27 mouse cellular contexts compared by ENCODE assay signal in the genomic region with DNA sequence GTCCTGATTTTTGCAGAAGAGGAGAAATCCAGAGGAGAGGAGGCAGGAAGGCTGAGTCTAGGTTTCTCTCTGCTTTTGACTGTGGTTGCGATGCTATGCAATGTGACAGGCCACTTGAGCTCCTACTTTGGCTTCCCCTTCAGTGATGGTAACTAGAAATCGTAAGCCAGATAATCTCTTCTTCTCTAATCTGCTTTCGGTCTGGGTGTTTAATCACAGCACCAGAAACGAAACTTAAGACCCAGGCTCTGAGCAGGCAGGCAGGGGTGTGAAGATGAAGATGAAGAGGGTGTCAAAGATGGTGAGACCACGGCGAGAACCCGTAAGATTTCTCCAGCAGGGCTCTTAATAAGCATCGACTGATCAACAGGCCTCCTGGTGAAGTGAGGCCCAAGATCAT. TPM values are rescaled to one million over a fixed set of nuclear protein-coding genes. Genes with fewer than 3 reads are reported as not detected.
DNase-seq lines count a peak whose midpoint lies in the region; ATAC-seq and TF ChIP-seq lines count a peak whose summit lies in the region.
"Had no signal": no experiment of that assay in that cellular context is flagged by ENCODE, and none has a peak within 500 bp of the region (broad histone marks: within the 10 kb centered on the region; RNA-seq: fewer than 3 reads in every experiment).

No protein-coding gene starts in this region.

- H3K36me3 ChIP-seq in liver, postnatal 0 days (replicated peaks; ENCODE audit: insufficient read depth, low read length): peaks cover 18% of the 10 kb centered on the region
- H3K36me3 ChIP-seq in liver, embryonic 11.5 days (ENCODE audit: control insufficient read depth, insufficient read depth, low read length): no peaks in the 10 kb centered on the region
- H3K36me3 ChIP-seq in CH12.LX (replicated peaks in 1 of 2; ENCODE audit: control insufficient read depth in 1 of 2, insufficient read depth in 1 of 2, low read length in 1 of 2): peaks cover 21 to 49% of the 10 kb centered on the region in 2 experiments
- peaks cover 13% of the 10 kb centered on the region; the same call in 1 of the 2 replicates for H3K36me3 ChIP-seq in macrophage (ENCODE audit: inconsistent target)
- H3K36me3 ChIP-seq in small intestine, adult 2 months (ENCODE audit: control insufficient read depth, insufficient read depth, low read length): no peaks in the 10 kb centered on the region
- H3K36me3 ChIP-seq: embryonic facial prominence, embryonic 10.5 days; embryonic facial prominence, embryonic 13.5 days; forebrain, embryonic 12.5 days; forebrain, embryonic 15.5 days; heart, embryonic 12.5 days; heart, embryonic 15.5 days; hindbrain, embryonic 10.5 days; hindbrain, embryonic 13.5 days had no signal

- H3K27me3 ChIP-seq in liver, postnatal 0 days (ENCODE audit: insufficient read depth, low read length): no peaks in the 10 kb centered on the region
- H3K27me3 ChIP-seq in liver, embryonic 11.5 days (replicated peaks; ENCODE audit: control insufficient read depth, insufficient read depth, low read length): no peaks in the 10 kb centered on the region; the same call in 1 of the 2 replicates
- no peaks in the 10 kb centered on the region for H3K27me3 ChIP-seq in CH12.LX (replicated peaks)
- no peaks in the 10 kb centered on the region for H3K27me3 ChIP-seq in small intestine, adult 2 months (ENCODE audit: control insufficient read depth, insufficient read depth, low read length)
- H3K27me3 ChIP-seq: embryonic facial prominence, embryonic 13.5 days; forebrain, embryonic 12.5 days; forebrain, embryonic 15.5 days; heart, embryonic 12.5 days; heart, embryonic 15.5 days; hindbrain, embryonic 13.5 days had no signal

- in situ Hi-C loops in CH12.LX (cut with MboI; ENCODE audit: low pct_ligation_motif_present, low pct_unique_long_range_greater_than_20kb, low sequenced_read_pairs): loop anchor here (5.0 kb wide), 1 partner anchor 39 kb away; no protein-coding TSS in a partner anchor

- dilution Hi-C loops in CH12.LX (cut with MboI; ENCODE audit: extremely low pct_ligation_motif_present, extremely low pct_unique_long_range_greater_than_20kb, low sequenced_read_pairs): no loop called here

- no peak for TF ChIP-seq RAD21 in CH12.LX (IDR thresholded peaks at IDR 0.05; ENCODE audit: low read depth, low read length)

- no peak for TF ChIP-seq POLR2A in CH12.LX (IDR thresholded peaks at IDR 0.05; ENCODE audit: low read depth, low read length)
- TF ChIP-seq POLR2A in small intestine, adult 2 months (IDR thresholded peaks at IDR 0.05; ENCODE audit: low read depth, low read length): no peak

- H3K27ac ChIP-seq in liver, postnatal 0 days (ENCODE audit: low read depth): peak overlapping the region; percentile 63; the same call in 1 of the 2 replicates
- H3K27ac ChIP-seq in liver, embryonic 11.5 days (ENCODE audit: low read depth, low read length): no peak overlapping the region
- peak overlapping the region; percentile 89 for H3K27ac ChIP-seq in CH12.LX (ENCODE audit: insufficient read depth, low read depth)
- H3K27ac ChIP-seq in macrophage: peak overlapping the region; percentile 98
- peak overlapping the region; percentile 38 for H3K27ac ChIP-seq in small intestine, adult 2 months (ENCODE audit: insufficient read depth, low read depth, low read length)
- H3K27ac ChIP-seq: embryonic facial prominence, embryonic 10.5 days; embryonic facial prominence, embryonic 13.5 days; forebrain, embryonic 12.5 days; forebrain, embryonic 15.5 days; heart, embryonic 15.5 days; hindbrain, embryonic 10.5 days; hindbrain, embryonic 13.5 days had no signal

- H3K9me3 ChIP-seq in liver, postnatal 0 days (ENCODE audit: low read length): no peaks in the 10 kb centered on the region
- no peaks in the 10 kb centered on the region for H3K9me3 ChIP-seq in liver, embryonic 11.5 days (ENCODE audit: control insufficient read depth, low read length)
- peaks cover 9% of the 10 kb centered on the region for H3K9me3 ChIP-seq in CH12.LX (replicated peaks; ENCODE audit: low read length)
- H3K9me3 ChIP-seq: embryonic facial prominence, embryonic 10.5 days; embryonic facial prominence, embryonic 13.5 days; forebrain, embryonic 12.5 days; forebrain, embryonic 15.5 days; heart, embryonic 15.5 days had no signal

- no peak overlapping the region for H3K4me3 ChIP-seq in liver, postnatal 0 days (ENCODE audit: low read depth, low read length)
- H3K4me3 ChIP-seq in liver, embryonic 11.5 days (ENCODE audit: low read depth, low read length): no peak overlapping the region
- H3K4me3 ChIP-seq in CH12.LX (replicated peaks in 1 of 3; ENCODE audit: low read depth in 2 of 3, low read length in 2 of 3, poor library complexity in 1 of 3): peak overlapping the region in 1 of 3 experiments; percentile 66
- H3K4me3 ChIP-seq in macrophage (ENCODE audit: inconsistent target): no peak overlapping the region
- no peak overlapping the region for H3K4me3 ChIP-seq in small intestine, adult 2 months (ENCODE audit: low read depth, low read length)
- H3K4me3 ChIP-seq: embryonic facial prominence, embryonic 10.5 days; embryonic facial prominence, embryonic 13.5 days; erythroblast, embryonic 14.5 days; forebrain, embryonic 12.5 days; forebrain, embryonic 15.5 days; heart, embryonic 12.5 days; heart, embryonic 15.5 days; hindbrain, embryonic 10.5 days; hindbrain, embryonic 13.5 days had no signal

- H3K79me2 ChIP-seq in CH12.LX (replicated peaks; ENCODE audit: control insufficient read depth, extremely low read depth, insufficient read depth, poor library complexity, severe bottlenecking): peaks cover 24% of the 10 kb centered on the region
- H3K79me2 ChIP-seq in macrophage (ENCODE audit: inconsistent target): peaks cover 95% of the 10 kb centered on the region

- no peak for DNase-seq in liver, postnatal 0 days
- DNase-seq in liver, embryonic 11.5 days (ENCODE audit: low spot score): no peak
- DNase-seq in CH12.LX (ENCODE audit: extremely low read depth): no peak
- no peak for DNase-seq in left cerebral cortex, adult 8-10 months (ENCODE audit: low spot score in 2 of 2)
- no peak for DNase-seq in B cell, adult 2 months
- DNase-seq: adrenal gland, postnatal 10 days; adrenal gland, postnatal 36 days; cerebellum, adult 11-12 months; cerebellum, adult 8-10 months; cerebellum, postnatal 10 days; cerebellum, postnatal 36 days; embryo, embryonic 11 days; gastrocnemius, postnatal 25 days; heart, postnatal 36 days had no signal

- no peak for TF ChIP-seq CTCF in liver, postnatal 0 days (IDR thresholded peaks at IDR 0.05; ENCODE audit: low read depth)
- no peak for TF ChIP-seq CTCF in CH12.LX (conservative IDR thresholded peaks at IDR 0.05 in 1 of 2, IDR thresholded peaks at IDR 0.05 in 1 of 2; ENCODE audit: low read depth in 2 of 2, low read length in 2 of 2)
- no peak for TF ChIP-seq CTCF in small intestine, adult 2 months (IDR thresholded peaks at IDR 0.05; ENCODE audit: extremely low read depth, insufficient read length, insufficient replicate concordance, low read depth, low read length)

- 73% methylated on average over 8 of the region's 8 CpGs for WGBS in liver, postnatal 0 days (ENCODE audit: insufficient replicate concordance)
- 67% methylated on average over 8 of the region's 8 CpGs for WGBS in liver, embryonic 11.5 days
- 72% methylated on average over 8 of the region's 8 CpGs for WGBS in macrophage (ENCODE audit: missing documents)
- WGBS in small intestine, adult 2 months: 84% methylated on average over 8 of the region's 8 CpGs

- no peak for ATAC-seq in liver, postnatal 0 days
- ATAC-seq in liver, embryonic 11.5 days (replicated peaks; ENCODE audit: low FRiP score): no peak
- ATAC-seq in activated CD4-positive, CD25-positive, alpha-beta regulatory T cell, adult 4 months: no peak
- ATAC-seq: forebrain, embryonic 15.5 days; hindbrain, embryonic 16.5 days had no signal

- no peak overlapping the region for H3K4me2 ChIP-seq in liver, postnatal 0 days (ENCODE audit: low read depth, low read length)
- H3K4me2 ChIP-seq in liver, embryonic 11.5 days: no peak overlapping the region
- peak overlapping the region; percentile 94 for H3K4me2 ChIP-seq in CH12.LX (ENCODE audit: insufficient read depth, low read depth, poor library complexity, severe bottlenecking)
- H3K4me2 ChIP-seq: embryonic facial prominence, embryonic 13.5 days; forebrain, embryonic 12.5 days; forebrain, embryonic 15.5 days; heart, embryonic 12.5 days; heart, embryonic 15.5 days; hindbrain, embryonic 13.5 days had no signal

- peaks cover 21% of the 10 kb centered on the region for H3K4me1 ChIP-seq in liver, postnatal 0 days (ENCODE audit: insufficient read depth)
- H3K4me1 ChIP-seq in liver, embryonic 11.5 days (replicated peaks; ENCODE audit: control insufficient read depth, insufficient read depth, low read length): no peaks in the 10 kb centered on the region
- peaks cover 28 to 70% of the 10 kb centered on the region in 2 experiments for H3K4me1 ChIP-seq in CH12.LX (ENCODE audit: control insufficient read depth in 1 of 2, insufficient read depth in 2 of 2)
- peaks cover 5% of the 10 kb centered on the region for H3K4me1 ChIP-seq in small intestine, adult 2 months (ENCODE audit: control insufficient read depth, insufficient read depth, insufficient read length, low read length)
- H3K4me1 ChIP-seq: embryonic facial prominence, embryonic 13.5 days; forebrain, embryonic 12.5 days; forebrain, embryonic 15.5 days; heart, embryonic 12.5 days; heart, embryonic 15.5 days; hindbrain, embryonic 13.5 days had no signal

- H3K9ac ChIP-seq in liver, postnatal 0 days (replicated peaks): no peak overlapping the region
- no peak overlapping the region for H3K9ac ChIP-seq in liver, embryonic 11.5 days (ENCODE audit: low read depth, low read length)
- peak overlapping the region; percentile 71 for H3K9ac ChIP-seq in CH12.LX (ENCODE audit: insufficient read depth, low read depth)
- H3K9ac ChIP-seq: embryonic facial prominence, embryonic 13.5 days; forebrain, embryonic 12.5 days; forebrain, embryonic 15.5 days; heart, embryonic 12.5 days; heart, embryonic 15.5 days; hindbrain, embryonic 13.5 days had no signal

- no peak for TF ChIP-seq EP300 in liver, postnatal 0 days (IDR thresholded peaks at IDR 0.05; ENCODE audit: low read depth)
- no peak for TF ChIP-seq EP300 in CH12.LX (IDR thresholded peaks at IDR 0.05; ENCODE audit: low read length)

RNA-seq across cellular contexts. Expression of a gene that starts 51.9 kb away (rescaled TPM):
- 17.1 and 21.8 TPM in 2 replicates for polyA plus RNA-seq in liver, postnatal 0 days (2015; fragmentation: Nextera tagmentation; extraction: Ambion mirVana)
- polyA plus RNA-seq in liver, embryonic 11.5 days (2014; fragmentation: Nextera tagmentation; extraction: Ambion mirVana): 5.4 and 5.6 TPM in 2 replicates
- 34.3 and 37.4 TPM in 2 replicates for total RNA-seq in CH12.LX (2012; rRNA removed)
- 25.1 and 26.7 TPM in 2 replicates for total RNA-seq in CH12.LX (2014; rRNA removed)
- polyA plus RNA-seq in CH12.LX (2012; ENCODE audit: insufficient read length, low read depth): 98.6 and 106 TPM in 2 replicates
- 1,000 to 10,000 TPM in 4 of 26 experiments, 100 to 1,000 TPM in 22; 407 to 1,215 (median 770) TPM for total RNA-seq in macrophage (2018; cell fraction: chromatin; rRNA removed)
- total RNA-seq in macrophage (2018; cell fraction: cytosol; rRNA removed): 1,000 to 10,000 TPM in 2 of 26 experiments, 100 to 1,000 TPM in 24; 359 to 1,029 (median 645) TPM
- 100 to 1,000 TPM; 383 to 992 (median 819) TPM for total RNA-seq in macrophage (2018; cell fraction: nucleus; rRNA removed)
- 244 to 547 TPM (median 285 TPM) in 3 replicates for polyA plus RNA-seq in macrophage (2018)
- 3.5 and 4.3 TPM in 2 replicates for polyA plus RNA-seq in small intestine, adult 2 months (2012; rRNA removed)
- 1 to 10 TPM; 2.3 to 5.0 (median 3.6) TPM for total RNA-seq in left cerebral cortex, adult 8-10 months (2022)
- polyA plus RNA-seq in activated CD4-positive, CD25-positive, alpha-beta regulatory T cell, adult 4 months (2017; shearing (Covaris generic)): 1 to 10 TPM; 1.6 to 2.7 TPM
